Mouse (Mus musculus) bone marrow macrophage, adult 2 months (primary cell): ENCODE measurements around the gene Cgnl1.

ENCODE experiments used
- CTCF ChIP-seq: IDR thresholded peaks from 2 replicates; pipeline ENCODE4 v1.5.1; 2012; ENCODE audit warnings: low read depth, mild to moderate bottlenecking, low read length, moderate library complexity
- POLR2A ChIP-seq: IDR thresholded peaks from 2 replicates; pipeline ENCODE4 v1.6.1; 2012; ENCODE audit warnings: mild to moderate bottlenecking, low read depth, low read length, borderline replicate concordance

- TF ChIP-seq POLR2A, result no peak
- no peak for TF ChIP-seq CTCF
Measured at GRCm38 (mm10) chr9:71591106-71591505, 180.3 kb downstream of the Cgnl1 start.
